Mouse (Mus musculus) megakaryocyte, embryonic 14.5 days (primary cell): Measurements from ENCODE around the gene Olfr549.

Experiments used
- FLI1 ChIP-seq: IDR thresholded peaks from 2 replicates; pipeline ENCODE4 v1.6.1; 2012; ENCODE audit warnings: low read length, inconsistent platforms, mixed read lengths
- GATA1 ChIP-seq: IDR thresholded peaks from 3 replicates; pipeline ENCODE4 v1.6.1; 2012; ENCODE audit warnings: mixed read lengths, low read length, inconsistent platforms, borderline replicate concordance

GRCm38 (mm10) chr7:102540596-102540995 is 9.1 kb upstream of the Olfr549 start, which contains the start of gene Olfr548-ps1:
- TF ChIP-seq FLI1 (no peak), GATA1 (no peak)
